Mouse (Mus musculus): Measurements from ENCODE around the gene Zdhhc14. TPM values are rescaled to one million over a fixed set of nuclear protein-coding genes. Genes with fewer than 3 reads are reported as not detected.

Gene Zdhhc14
- polyA plus RNA-seq, 1 experiment: 0.86 TPM

GRCm38 (mm10) chr17:5508030-5508429 is 15.7 kb downstream of the Zdhhc14 start:
- Histone ChIP-seq H3K79me2 (ENCODE audit: control insufficient read depth, insufficient read depth) (no peaks in the 10 kb centered on the region), H3ac (ENCODE audit: control insufficient read depth, insufficient read length) (no peak overlapping the region), H3K27me3 (ENCODE audit: control insufficient read depth, insufficient read depth, insufficient read length) (peaks cover 59% of the 10 kb centered on the region), H3K4me3 (no peak overlapping the region), H3K36me3 (ENCODE audit: control insufficient read depth, insufficient read depth) (no peaks in the 10 kb centered on the region), H3K4me2 (ENCODE audit: low read depth) (no peak overlapping the region)
- TF ChIP-seq REST (IDR thresholded peaks at IDR 0.05; ENCODE audit: insufficient read depth, insufficient read length) (no peak), E2F4 (IDR thresholded peaks at IDR 0.05; ENCODE audit: insufficient read depth) (no peak), MYOG (IDR thresholded peaks at IDR 0.05; ENCODE audit: control insufficient read depth in 1 of 3, insufficient read depth in 1 of 3, insufficient read length in 2 of 3, low read depth in 2 of 3) (no peak), POLR2AphosphoS2 (IDR thresholded peaks at IDR 0.05; ENCODE audit: insufficient read length, low read depth) (no peak), TCF3 (IDR thresholded peaks at IDR 0.05; ENCODE audit: insufficient read length, low read depth) (no peak), MYOD1 (IDR thresholded peaks at IDR 0.05; ENCODE audit: control insufficient read depth in 1 of 3, insufficient read length in 2 of 3, low read depth in 2 of 3) (no peak), POLR2A (IDR thresholded peaks at IDR 0.05; ENCODE audit: insufficient read length, low read depth) (no peak), USF1 (IDR thresholded peaks at IDR 0.05; ENCODE audit: low read depth) (no peak)

- H3K79me2 ChIP-seq (ENCODE audit: control insufficient read depth, insufficient read depth): no peaks in the 10 kb centered on the region
- peak; percentile 12 to 84 (median 47) for TF ChIP-seq MYOG (IDR thresholded peaks at IDR 0.05; ENCODE audit: control insufficient read depth in 1 of 3, insufficient read depth in 1 of 3, insufficient read length in 2 of 3, low read depth in 2 of 3)
- TF ChIP-seq MYOD1 (IDR thresholded peaks at IDR 0.05; ENCODE audit: control insufficient read depth in 1 of 3, insufficient read length in 2 of 3, low read depth in 2 of 3): peak in 1 of 3 experiments; percentile 64
- peak; percentile 23 for TF ChIP-seq TCF3 (IDR thresholded peaks at IDR 0.05; ENCODE audit: insufficient read length, low read depth)
- TF ChIP-seq MAX (IDR thresholded peaks at IDR 0.05; ENCODE audit: low read depth): no peak
- no peak for TF ChIP-seq SRF (IDR thresholded peaks at IDR 0.05; ENCODE audit: control insufficient read depth, insufficient read length, low read depth)
- H3K4me3 ChIP-seq: no peak overlapping the region
- no peak overlapping the region for H3ac ChIP-seq (ENCODE audit: control insufficient read depth, insufficient read length)
- peaks cover 71% of the 10 kb centered on the region for H3K27me3 ChIP-seq (ENCODE audit: control insufficient read depth, insufficient read depth, insufficient read length)
- no peak overlapping the region for H3K4me2 ChIP-seq (ENCODE audit: low read depth)
- no peaks in the 10 kb centered on the region for H3K36me3 ChIP-seq (ENCODE audit: control insufficient read depth, insufficient read depth)
Observed at GRCm38 (mm10) chr17:5510564-5510963, 18.2 kb downstream of the Zdhhc14 start.

- Histone ChIP-seq H3K36me3 (ENCODE audit: control insufficient read depth, insufficient read depth) (no peaks in the 10 kb centered on the region), H3K79me2 (ENCODE audit: control insufficient read depth, insufficient read depth) (no peaks in the 10 kb centered on the region), H3K4me2 (ENCODE audit: low read depth) (no peak overlapping the region), H3K27me3 (ENCODE audit: control insufficient read depth, insufficient read depth, insufficient read length) (peaks cover 75% of the 10 kb centered on the region), H3K4me3 (no peak overlapping the region), H3ac (ENCODE audit: control insufficient read depth, insufficient read length) (no peak overlapping the region)
- TF ChIP-seq SRF (IDR thresholded peaks at IDR 0.05; ENCODE audit: control insufficient read depth, insufficient read length, low read depth) (no peak), E2F4 (IDR thresholded peaks at IDR 0.05; ENCODE audit: insufficient read depth) (no peak)
Observed at GRCm38 (mm10) chr17:5511724-5512123, 19.4 kb downstream of the Zdhhc14 start.

GRCm38 (mm10) chr17:5519466-5519865 is 27.1 kb downstream of the Zdhhc14 start:
- H3K79me2 ChIP-seq (ENCODE audit: control insufficient read depth, insufficient read depth): no peaks in the 10 kb centered on the region
- TF ChIP-seq REST (IDR thresholded peaks at IDR 0.05; ENCODE audit: insufficient read depth, insufficient read length): no peak
- TF ChIP-seq MAX (IDR thresholded peaks at IDR 0.05; ENCODE audit: low read depth): no peak
- TF ChIP-seq USF1 (IDR thresholded peaks at IDR 0.05; ENCODE audit: low read depth): no peak
- no peak for TF ChIP-seq MYOD1 (IDR thresholded peaks at IDR 0.05; ENCODE audit: control insufficient read depth in 1 of 3, insufficient read length in 2 of 3, low read depth in 2 of 3)
- TF ChIP-seq SRF (IDR thresholded peaks at IDR 0.05; ENCODE audit: control insufficient read depth, insufficient read length, low read depth): no peak
- no peak for TF ChIP-seq TCF3 (IDR thresholded peaks at IDR 0.05; ENCODE audit: insufficient read length, low read depth)
- no peak for TF ChIP-seq POLR2A (IDR thresholded peaks at IDR 0.05; ENCODE audit: insufficient read length, low read depth)
- no peak for TF ChIP-seq POLR2AphosphoS2 (IDR thresholded peaks at IDR 0.05; ENCODE audit: insufficient read length, low read depth)
- TF ChIP-seq E2F4 (IDR thresholded peaks at IDR 0.05; ENCODE audit: insufficient read depth): no peak
- TF ChIP-seq CEBPB (IDR thresholded peaks at IDR 0.05; ENCODE audit: insufficient read depth, poor library complexity, severe bottlenecking): no peak
- no peak for TF ChIP-seq TCF12 (IDR thresholded peaks at IDR 0.05; ENCODE audit: insufficient read depth, poor library complexity, severe bottlenecking)
- H3ac ChIP-seq (ENCODE audit: control insufficient read depth, insufficient read length): no peak overlapping the region
- H3K4me3 ChIP-seq: no peak overlapping the region
- H3K36me3 ChIP-seq (ENCODE audit: control insufficient read depth, insufficient read depth): no peaks in the 10 kb centered on the region
- H3K4me2 ChIP-seq (ENCODE audit: low read depth): no peak overlapping the region
- peaks cover 59% of the 10 kb centered on the region for H3K27me3 ChIP-seq (ENCODE audit: control insufficient read depth, insufficient read depth, insufficient read length)

GRCm38 (mm10) chr17:5519910-5520592 is 27.7 kb downstream of the Zdhhc14 start:
- Histone ChIP-seq H3K4me3 (no peak overlapping the region), H3K4me2 (ENCODE audit: low read depth) (no peak overlapping the region), H3ac (ENCODE audit: control insufficient read depth, insufficient read length) (no peak overlapping the region), H3K79me2 (ENCODE audit: control insufficient read depth, insufficient read depth) (no peaks in the 10 kb centered on the region), H3K27me3 (ENCODE audit: control insufficient read depth, insufficient read depth, insufficient read length) (peaks cover 53% of the 10 kb centered on the region), H3K36me3 (ENCODE audit: control insufficient read depth, insufficient read depth) (no peaks in the 10 kb centered on the region)
- TF ChIP-seq REST (IDR thresholded peaks at IDR 0.05; ENCODE audit: insufficient read depth, insufficient read length): no peak
- no peak for TF ChIP-seq POLR2A (IDR thresholded peaks at IDR 0.05; ENCODE audit: insufficient read length, low read depth)
- TF ChIP-seq USF1 (IDR thresholded peaks at IDR 0.05; ENCODE audit: low read depth): no peak
- TF ChIP-seq E2F4 (IDR thresholded peaks at IDR 0.05; ENCODE audit: insufficient read depth): no peak
- no peak for TF ChIP-seq MYOD1 (IDR thresholded peaks at IDR 0.05; ENCODE audit: control insufficient read depth in 1 of 3, insufficient read length in 2 of 3, low read depth in 2 of 3)
- TF ChIP-seq CEBPB (IDR thresholded peaks at IDR 0.05; ENCODE audit: insufficient read depth, poor library complexity, severe bottlenecking): no peak
- TF ChIP-seq TCF3 (IDR thresholded peaks at IDR 0.05; ENCODE audit: insufficient read length, low read depth): no peak
- no peak for TF ChIP-seq MAX (IDR thresholded peaks at IDR 0.05; ENCODE audit: low read depth)
- no peak for TF ChIP-seq SRF (IDR thresholded peaks at IDR 0.05; ENCODE audit: control insufficient read depth, insufficient read length, low read depth)
- TF ChIP-seq POLR2AphosphoS2 (IDR thresholded peaks at IDR 0.05; ENCODE audit: insufficient read length, low read depth): no peak
- TF ChIP-seq MYOG (IDR thresholded peaks at IDR 0.05; ENCODE audit: control insufficient read depth in 1 of 3, insufficient read depth in 1 of 3, insufficient read length in 2 of 3, low read depth in 2 of 3): no peak
- no peak for TF ChIP-seq TCF12 (IDR thresholded peaks at IDR 0.05; ENCODE audit: insufficient read depth, poor library complexity, severe bottlenecking)
